Mouse (Mus musculus) E14TG2a.4 (cell line): ENCODE data around the gene Arhgef11.

Experiments used
- H3K27me3 ChIP-seq: 2 replicates; pipeline ENCODE4 v1.6.1; 2014; ENCODE audit warnings: low read length, control low read depth; ENCODE audit not compliant: insufficient read depth
- H3K36me3 ChIP-seq: 2 replicates; pipeline ENCODE4 v1.6.1; 2014; ENCODE audit warnings: low read length, control low read depth; ENCODE audit not compliant: insufficient read depth
- H3K4me1 ChIP-seq: replicated peaks from 2 replicates; pipeline ENCODE4 v1.6.1; 2014; ENCODE audit warnings: low read depth, low read length, control low read depth
- H3K4me3 ChIP-seq: replicated peaks from 2 replicates; pipeline ENCODE4 v1.5.1; 2014; ENCODE audit warnings: mild to moderate bottlenecking, low read length
- H3K9me3 ChIP-seq: 2 replicates; pipeline ENCODE4 v1.6.1; 2014; ENCODE audit warnings: low read length, control low read depth
- CTCF ChIP-seq: conservative IDR thresholded peaks from 2 replicates; pipeline ENCODE4 v1.5.1; 2014; ENCODE audit warnings: low read length
- NANOG ChIP-seq: IDR thresholded peaks from 2 replicates; pipeline ENCODE4 v1.6.1; 2014; ENCODE audit warnings: borderline replicate concordance, low read length, mixed read lengths
- POU5F1 ChIP-seq: IDR thresholded peaks from 2 replicates; pipeline ENCODE4 v1.6.1; 2014; ENCODE audit warnings: low read length, borderline replicate concordance

Gene Arhgef11

DNA sequence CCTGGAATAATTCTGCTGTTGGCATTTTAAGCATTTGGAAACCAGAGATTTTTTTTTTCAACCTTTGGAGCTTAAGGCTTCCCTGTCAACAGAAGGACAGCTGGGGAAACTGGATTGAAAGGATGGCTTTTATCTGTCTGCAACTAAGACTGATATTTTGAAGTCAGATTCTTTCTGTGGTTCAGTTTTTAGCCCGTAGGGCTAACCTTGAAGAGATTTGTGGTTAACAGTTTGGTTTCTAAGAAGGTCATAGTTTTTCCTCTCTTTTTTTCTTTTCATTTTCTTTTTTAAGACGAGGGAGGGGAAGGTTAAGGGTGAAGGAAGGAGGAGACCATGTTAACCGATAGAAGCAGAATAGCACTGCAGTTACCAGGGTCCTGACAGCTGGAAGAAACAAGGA, 881 bp downstream of the Arhgef11 start:
- 0 out of 2 replicates have a peak, but pooled peaks cover 5% of the 10 kb centered on the region for H3K36me3 ChIP-seq
- TF ChIP-seq CTCF (no peak), NANOG (no peak), POU5F1 (no peak)
- H3K27me3 ChIP-seq: peaks cover 21% of the 10 kb centered on the region
- peaks cover 36% of the 10 kb centered on the region for H3K4me1 ChIP-seq
- H3K9me3 ChIP-seq: no peaks in the 10 kb centered on the region
- peak overlapping the region; percentile 86 for H3K4me3 ChIP-seq

DNA sequence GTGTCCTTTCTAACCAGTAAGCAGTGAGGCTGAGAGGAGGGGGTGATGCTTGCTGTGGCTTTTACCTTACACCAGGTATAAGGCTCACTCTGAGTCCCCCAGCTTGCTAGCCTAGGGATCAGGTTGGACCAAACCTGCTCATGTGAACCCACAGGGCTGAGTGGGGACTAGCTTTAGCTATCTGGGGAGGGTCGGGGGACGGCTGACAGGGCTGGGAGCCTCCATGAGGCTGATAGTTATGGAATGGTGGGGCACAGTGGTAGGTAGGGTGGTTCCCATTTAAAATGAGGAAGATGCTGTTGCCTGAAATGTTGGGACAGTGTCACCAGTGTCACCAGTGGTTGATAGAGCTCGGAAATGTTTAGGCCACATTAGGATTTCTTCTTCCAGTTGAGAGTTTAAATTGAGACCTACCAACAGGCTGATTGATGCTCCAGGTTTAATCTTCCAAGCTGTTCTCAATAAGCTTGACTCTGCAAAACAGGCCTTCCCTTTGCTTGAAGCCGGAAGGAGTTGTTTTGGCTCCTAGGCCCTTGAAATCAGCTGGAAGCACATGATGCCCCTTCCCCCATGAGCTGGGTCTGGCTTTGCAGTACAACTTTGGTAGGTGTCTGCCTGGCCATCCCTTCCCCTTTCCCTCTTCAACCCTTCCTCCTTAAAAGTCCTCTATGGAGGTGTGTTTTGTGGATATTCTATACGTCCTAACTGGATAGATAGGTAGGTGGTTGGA, 1.8 kb downstream of the Arhgef11 start:
- H3K36me3 ChIP-seq: 0 out of 2 replicates have a peak, but pooled peaks cover 5% of the 10 kb centered on the region
- H3K4me3 ChIP-seq: peak overlapping the region; percentile 86
- TF ChIP-seq POU5F1: no peak
- no peak for TF ChIP-seq NANOG
- TF ChIP-seq CTCF: no peak
- peaks cover 36% of the 10 kb centered on the region for H3K4me1 ChIP-seq
- peaks cover 18% of the 10 kb centered on the region for H3K27me3 ChIP-seq
- no peaks in the 10 kb centered on the region for H3K9me3 ChIP-seq

DNA sequence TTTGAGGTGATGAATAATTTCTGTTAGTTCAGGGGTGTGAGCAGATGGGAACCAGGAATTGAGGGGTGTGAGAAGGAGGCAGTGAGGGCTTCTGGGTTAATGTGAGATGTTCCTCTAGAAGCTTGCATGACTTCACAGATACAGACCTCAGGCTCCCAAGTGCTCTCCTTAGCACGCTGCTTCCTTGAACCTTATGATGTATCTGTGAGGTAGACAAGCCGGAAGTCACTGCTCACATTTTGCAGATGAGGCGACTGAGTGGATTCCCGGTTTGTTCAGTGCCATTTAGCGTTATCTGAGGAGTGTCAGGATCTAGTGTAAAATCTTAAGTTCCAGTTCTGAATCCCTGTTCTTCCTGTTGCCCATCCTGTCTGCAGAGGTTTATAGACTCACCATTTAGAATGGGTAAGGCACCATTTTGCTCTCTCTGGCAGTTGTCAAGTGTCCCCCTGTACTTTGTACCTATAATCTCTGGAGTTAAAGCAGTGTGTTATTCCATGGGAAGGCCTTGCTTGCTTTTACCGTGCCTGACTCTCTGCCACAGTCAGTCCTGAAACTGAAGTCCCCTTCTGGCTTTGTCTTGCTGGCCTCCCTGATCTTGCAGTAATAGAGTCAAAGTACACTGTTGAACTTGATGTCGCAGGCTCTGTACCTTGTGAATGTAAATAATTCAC, 3.0 kb downstream of the Arhgef11 start:
- Histone ChIP-seq H3K4me3 (no peak overlapping the region), H3K27me3 (peaks cover 16% of the 10 kb centered on the region), H3K36me3 (0 out of 2 replicates have a peak, but pooled peaks cover 5% of the 10 kb centered on the region), H3K4me1 (peaks cover 40% of the 10 kb centered on the region), H3K9me3 (no peaks in the 10 kb centered on the region)
- TF ChIP-seq POU5F1: no peak
- TF ChIP-seq CTCF: no peak
- no peak for TF ChIP-seq NANOG

GRCm38 (mm10) chr3:87624899-87625298, 7.5 kb downstream of the Arhgef11 start:
- Histone ChIP-seq H3K4me3 (no peak overlapping the region), H3K36me3 (0 out of 2 replicates have a peak, but pooled peaks cover 5% of the 10 kb centered on the region), H3K27me3 (no peaks in the 10 kb centered on the region), H3K9me3 (no peaks in the 10 kb centered on the region), H3K4me1 (peaks cover 30% of the 10 kb centered on the region)
- TF ChIP-seq POU5F1 (no peak), NANOG (no peak), CTCF (no peak)

GRCm38 (mm10) chr3:87630899-87631298, 13.5 kb downstream of the Arhgef11 start:
- Histone ChIP-seq H3K9me3 (no peaks in the 10 kb centered on the region), H3K4me3 (peak overlapping the region; percentile 65), H3K4me1 (peaks cover 34% of the 10 kb centered on the region), H3K27me3 (no peaks in the 10 kb centered on the region), H3K36me3 (peaks cover 4% of the 10 kb centered on the region; the same call in 1 of the 2 replicates)
- TF ChIP-seq POU5F1 (no peak), CTCF (no peak), NANOG (no peak)

DNA sequence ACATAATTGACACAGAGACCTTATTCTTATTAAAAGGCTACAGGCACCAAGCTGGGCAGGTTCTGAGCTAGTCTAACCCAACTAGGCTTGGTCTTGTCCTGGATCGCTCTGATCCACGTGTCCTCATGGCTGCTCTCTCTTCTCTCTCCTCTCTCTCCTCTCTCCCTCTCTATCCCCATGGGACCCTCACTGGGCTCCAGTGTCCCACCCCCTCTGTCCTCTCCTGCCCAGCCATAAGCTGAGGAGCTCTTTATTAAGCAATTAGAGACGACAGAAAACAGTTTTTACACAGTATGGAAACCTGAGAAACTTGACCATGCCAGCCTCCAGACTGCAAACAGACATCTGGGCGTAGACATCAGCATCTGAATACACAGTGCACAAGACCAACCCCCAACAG, 14.0 kb downstream of the Arhgef11 start:
- H3K27me3 ChIP-seq: no peaks in the 10 kb centered on the region
- no peak for TF ChIP-seq NANOG
- TF ChIP-seq POU5F1: no peak
- TF ChIP-seq CTCF: no peak
- peaks cover 34% of the 10 kb centered on the region for H3K4me1 ChIP-seq
- H3K36me3 ChIP-seq: peaks cover 4% of the 10 kb centered on the region; the same call in 1 of the 2 replicates
- peak overlapping the region; percentile 65 for H3K4me3 ChIP-seq
- no peaks in the 10 kb centered on the region for H3K9me3 ChIP-seq

- H3K4me1 ChIP-seq: peaks cover 25% of the 10 kb centered on the region
- no peak for TF ChIP-seq NANOG
- TF ChIP-seq CTCF: no peak
- TF ChIP-seq POU5F1: no peak
- no peaks in the 10 kb centered on the region for H3K27me3 ChIP-seq
Observed at GRCm38 (mm10) chr3:87635514-87635913, 18.2 kb downstream of the Arhgef11 start.

GRCm38 (mm10) chr3:87643453-87643852, 26.1 kb downstream of the Arhgef11 start:
- no peak for TF ChIP-seq POU5F1
- TF ChIP-seq CTCF: no peak
- H3K27me3 ChIP-seq: no peaks in the 10 kb centered on the region
- H3K4me3 ChIP-seq: no peak overlapping the region
- H3K9me3 ChIP-seq: no peaks in the 10 kb centered on the region
- 0 out of 2 replicates have a peak, but pooled peaks cover 2% of the 10 kb centered on the region for H3K4me1 ChIP-seq
- H3K36me3 ChIP-seq: peaks cover 2% of the 10 kb centered on the region; the same call in 1 of the 2 replicates

More at GRCm38 (mm10) chr3:87635514-87635913, 18.2 kb downstream of the Arhgef11 start:
- H3K9me3 ChIP-seq: no peaks in the 10 kb centered on the region
- H3K36me3 ChIP-seq: peaks cover 8% of the 10 kb centered on the region; the same call in 1 of the 2 replicates
- no peak overlapping the region for H3K4me3 ChIP-seq
